Mouse (Mus musculus) embryonic facial prominence, embryonic 13.5 days (tissue): ENCODE data around the gene Snrnp25. TPM values are rescaled to one million over a fixed set of nuclear protein-coding genes. Genes with fewer than 3 reads are reported as not detected.

Experiments
- ATAC-seq: fragments of 200-750 bp; cut with Nextera tagmentation; 2 replicates; pipeline ENCODE4 v1.8.0; 2017; ENCODE audit warnings: low read depth; ENCODE audit not compliant: insufficient number of reproducible peaks, insufficient read depth, low FRiP score, low TSS enrichment
- H3K27ac ChIP-seq: fragments of 300-500 bp; sonication (generic); 2 replicates; pipeline ENCODE4 v1.5.1; 2015; ENCODE audit warnings: moderate library complexity, mild to moderate bottlenecking, inconsistent platforms
- H3K27me3 ChIP-seq: fragments of 300-500 bp; sonication (generic); 2 replicates; pipeline ENCODE4 v1.6.1; 2015; ENCODE audit warnings: mild to moderate bottlenecking, inconsistent platforms
- H3K36me3 ChIP-seq: fragments of 300-500 bp; sonication (generic); 2 replicates; pipeline ENCODE4 v1.6.1; 2015; ENCODE audit warnings: mild to moderate bottlenecking, inconsistent platforms
- H3K4me1 ChIP-seq: fragments of 300-500 bp; sonication (generic); 2 replicates; pipeline ENCODE4 v1.6.1; 2015; ENCODE audit warnings: inconsistent platforms
- H3K4me2 ChIP-seq: fragments of 300-500 bp; sonication (generic); 2 replicates; pipeline ENCODE4 v1.6.1; 2015; ENCODE audit warnings: moderate library complexity, mild to moderate bottlenecking, inconsistent platforms
- H3K4me3 ChIP-seq: fragments of 300-500 bp; sonication (generic); 2 replicates; pipeline ENCODE4 v1.5.1; 2015; ENCODE audit warnings: mild to moderate bottlenecking, inconsistent platforms
- H3K9ac ChIP-seq: fragments of 300-500 bp; sonication (generic); 2 replicates; pipeline ENCODE4 v1.6.1; 2015; ENCODE audit warnings: mild to moderate bottlenecking, inconsistent platforms
- H3K9me3 ChIP-seq: fragments of 300-500 bp; sonication (generic); 2 replicates; pipeline ENCODE4 v1.6.1; 2016; ENCODE audit warnings: inconsistent platforms
- WGBS: fragments of 180-500 bp; shearing (Covaris S2); methylation state at CpG from one replicate; pipeline ENCODE4 v1.1.7; 2015; ENCODE audit warnings: mixed read lengths; 5-methylcytosine and 5-hydroxymethylcytosine counted together
- polyA plus RNA-seq: library from polyadenylated mRNA; unstranded; fragments of >200 nt; fragmentation: Nextera tagmentation; extraction: Ambion mirVana; gene quantifications from 2 replicates; pipeline ENCODE4 v1.2.1, GENCODE M21; 2015

The Snrnp25 gene
- polyA plus RNA-seq, 1 experiment from 2014 or later: 64.4 TPM

DNA sequence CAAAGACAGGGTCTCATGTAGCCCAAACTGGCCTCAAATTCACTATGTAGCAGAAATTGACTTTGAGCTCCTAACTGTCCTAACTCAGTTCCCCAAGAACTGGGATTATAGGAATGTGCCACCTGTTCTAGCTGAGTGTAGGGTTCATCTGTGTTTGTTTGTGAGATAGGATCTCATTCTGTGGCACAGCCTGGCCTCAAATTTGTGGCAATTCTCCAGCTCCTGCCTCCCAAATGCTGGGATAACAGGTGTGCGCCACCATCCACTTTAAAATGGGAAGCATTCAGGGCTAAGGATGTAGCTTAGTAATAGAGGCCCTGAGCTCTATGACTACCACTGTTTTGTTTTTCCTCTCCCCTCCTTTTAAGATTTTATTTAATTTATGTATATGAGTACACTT lies 47.9 kb downstream of the Snrnp25 start:
- Histone ChIP-seq H3K36me3 (peaks cover 51% of the 10 kb centered on the region), H3K9me3 (no peaks in the 10 kb centered on the region), H3K4me2 (no peak overlapping the region), H3K27ac (no peak overlapping the region), H3K27me3 (no peaks in the 10 kb centered on the region), H3K4me1 (no peaks in the 10 kb centered on the region), H3K9ac (no peak overlapping the region), H3K4me3 (no peak overlapping the region)
- no peak for ATAC-seq
- WGBS: 89% methylated on average over 1 of the region's 1 CpGs

DNA sequence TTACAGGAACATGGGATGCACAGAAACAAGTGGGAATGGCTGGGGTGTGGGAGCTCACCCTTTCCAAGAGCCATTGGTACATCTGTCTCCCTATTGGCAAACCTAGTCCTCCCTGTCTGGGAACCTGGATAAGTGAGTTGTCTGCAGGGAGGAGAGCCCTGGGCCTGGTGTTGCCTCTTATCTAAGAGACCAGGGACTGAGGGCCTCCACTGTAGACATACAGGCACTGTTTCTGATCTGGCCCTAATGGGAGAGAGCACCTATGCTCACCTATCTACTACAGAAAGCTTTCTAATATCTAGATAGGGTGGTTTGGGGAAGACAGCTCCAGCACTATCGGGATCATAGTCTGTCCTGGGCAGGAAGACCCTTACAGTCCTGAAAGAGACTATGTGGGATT lies 50.9 kb downstream of the Snrnp25 start:
- 97% methylated on average over 1 of the region's 1 CpGs for WGBS

DNA sequence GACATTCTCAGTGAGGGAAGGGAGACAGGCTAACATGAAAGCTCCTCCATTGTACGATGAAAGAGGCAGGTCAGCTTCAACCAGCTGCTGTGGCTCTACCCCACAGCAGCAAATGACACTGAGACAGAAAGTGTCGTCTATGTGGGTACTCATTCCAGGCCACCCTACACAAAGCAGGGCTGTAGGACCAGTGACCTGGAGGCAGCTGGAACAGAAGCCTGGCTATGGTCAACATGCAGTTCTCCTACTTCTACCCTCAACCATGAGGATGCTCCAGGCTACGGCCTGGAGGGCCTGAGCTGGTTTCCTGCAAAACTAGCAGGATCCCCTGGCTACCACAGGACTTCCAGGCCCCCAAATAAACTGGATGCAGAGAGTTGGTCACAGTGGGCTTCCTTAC lies 51.4 kb downstream of the Snrnp25 start:
- Histone ChIP-seq H3K27me3 (no peaks in the 10 kb centered on the region), H3K4me2 (no peak overlapping the region), H3K9ac (no peak overlapping the region), H3K9me3 (no peaks in the 10 kb centered on the region), H3K27ac (no peak overlapping the region), H3K36me3 (peaks cover 40% of the 10 kb centered on the region), H3K4me1 (no peaks in the 10 kb centered on the region), H3K4me3 (no peak overlapping the region)
- 90% methylated on average over 3 of the region's 3 CpGs for WGBS
- no peak for ATAC-seq

More for the DNA sequence above, 50.9 kb downstream of the Snrnp25 start:
- no peak overlapping the region for H3K4me2 ChIP-seq
- no peak overlapping the region for H3K27ac ChIP-seq
- H3K4me3 ChIP-seq: no peak overlapping the region
- no peak; the same call in 1 of the 2 replicates for ATAC-seq
- H3K4me1 ChIP-seq: no peaks in the 10 kb centered on the region
- peaks cover 43% of the 10 kb centered on the region for H3K36me3 ChIP-seq
- H3K27me3 ChIP-seq: no peaks in the 10 kb centered on the region
- no peaks in the 10 kb centered on the region for H3K9me3 ChIP-seq
- H3K9ac ChIP-seq: no peak overlapping the region

Other genes starting within 250 kb of the Snrnp25 start
- 0.10 and 0.12 TPM in 2 replicates for gene 4930524B15Rik, start 239.8 kb upstream of the Snrnp25 start, polyA plus RNA-seq
- 5.7 and 8.7 TPM in 2 replicates for gene Nsg2, start 205.0 kb upstream of the Snrnp25 start, polyA plus RNA-seq
- 0.31 and 0.43 TPM in 2 replicates for gene Il9r, start 5.1 kb upstream of the Snrnp25 start, polyA plus RNA-seq
- 55.5 and 55.9 TPM in 2 replicates for gene Rhbdf1, start 16.9 kb downstream of the Snrnp25 start, polyA plus RNA-seq
- gene Mpg, start 21.1 kb downstream of the Snrnp25 start, polyA plus RNA-seq: 42.2 and 44.1 TPM in 2 replicates
- gene Nprl3, start 62.3 kb downstream of the Snrnp25 start, polyA plus RNA-seq: 42.6 and 46.9 TPM in 2 replicates
- 557 and 590 TPM in 2 replicates for gene Hba-x, start 71.0 kb downstream of the Snrnp25 start, polyA plus RNA-seq
- gene Hba-a1, start 78.1 kb downstream of the Snrnp25 start, polyA plus RNA-seq: 3,202 and 4,502 TPM in 2 replicates
- gene Hbq1b, start 81.5 kb downstream of the Snrnp25 start, polyA plus RNA-seq: 1.6 and 3.7 TPM in 2 replicates
- gene Hba-a2, start 91.1 kb downstream of the Snrnp25 start, polyA plus RNA-seq: 7,810 and 10,560 TPM in 2 replicates
- gene Hbq1a, start 94.7 kb downstream of the Snrnp25 start, polyA plus RNA-seq: 1.3 and 1.6 TPM in 2 replicates
- gene Sh3pxd2b, start 142.4 kb downstream of the Snrnp25 start, polyA plus RNA-seq: 29.4 and 30.1 TPM in 2 replicates
- 81.2 and 89.7 TPM in 2 replicates for gene Ubtd2, start 250.0 kb downstream of the Snrnp25 start, polyA plus RNA-seq